Mouse (Mus musculus) c-Kit-positive CD71-negative TER-119-negative erythroid progenitor cells, embryonic 14.5 days (primary cell): Measurements from ENCODE around the gene 3110018I06Rik.

ENCODE experiments used
- DNase-seq: peaks from one replicate; pipeline ENCODE4 v3.0.0-alpha.2; 2013; ENCODE audit warnings: low read depth

The 3110018I06Rik gene

DNA sequence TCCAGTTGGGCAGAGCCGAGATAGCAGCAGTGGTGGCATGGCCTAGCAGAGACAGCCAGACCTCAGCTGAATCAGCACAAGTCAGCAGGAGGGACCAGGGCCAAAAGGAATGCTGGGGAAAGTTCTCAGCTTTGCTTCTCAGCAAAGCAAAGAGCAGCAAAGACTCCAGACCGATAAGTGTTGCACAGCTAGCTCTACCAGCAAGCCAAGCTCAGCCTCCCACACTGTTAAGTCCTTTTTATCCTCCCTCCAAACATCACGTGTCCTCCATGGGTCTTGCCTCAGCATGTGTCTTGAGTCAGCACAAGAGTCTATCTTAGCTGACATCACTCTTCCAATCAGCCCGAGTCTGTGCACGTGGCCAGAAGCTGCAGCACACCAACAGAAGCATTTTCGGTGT lies at the start of gene 3110018I06Rik:
3110018I06Rik (plus strand) TSS at position 262 of the 400 bp plus-strand sequence.
- no peak for DNase-seq

DNA sequence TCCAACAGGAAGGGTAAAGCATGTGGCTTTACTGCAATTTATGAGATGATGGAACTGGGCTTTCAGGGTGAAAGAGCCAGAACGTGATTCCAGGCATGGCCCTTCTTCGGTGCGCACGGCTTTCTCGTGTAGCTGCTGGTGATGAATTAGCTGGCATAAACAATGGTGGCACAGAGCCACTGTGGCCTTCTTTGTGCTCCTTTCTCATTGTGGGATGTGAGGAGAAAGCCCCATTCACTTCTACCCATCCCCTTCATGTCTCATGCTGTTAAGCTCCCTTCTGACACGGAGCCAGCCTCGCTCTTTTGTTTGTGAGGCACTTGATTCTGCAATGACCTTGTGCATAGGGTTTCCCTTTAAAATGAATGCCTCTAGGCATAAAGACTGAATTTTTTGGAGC lies 43.8 kb upstream of the 3110018I06Rik start:
- DNase-seq = no peak

DNA sequence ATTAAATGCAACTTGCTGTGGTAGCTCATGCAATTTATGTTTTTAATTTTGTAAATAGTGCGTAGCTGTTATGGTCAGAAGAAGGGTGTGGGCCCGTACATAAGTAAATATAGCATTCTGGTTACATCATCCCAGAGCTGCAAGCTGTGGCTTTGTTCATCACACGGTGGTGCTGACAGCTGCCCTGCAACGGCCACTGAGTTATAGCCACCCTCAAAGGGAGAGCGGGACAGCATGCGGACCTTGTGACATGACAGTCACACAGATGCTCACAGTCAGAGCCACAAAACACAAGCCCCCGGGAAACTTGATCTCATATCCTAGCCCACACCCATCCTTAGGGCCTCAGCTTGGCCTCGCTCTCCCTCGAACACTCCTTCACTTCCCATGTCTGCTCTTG lies 30.6 kb upstream of the 3110018I06Rik start:
- no peak for DNase-seq

DNA sequence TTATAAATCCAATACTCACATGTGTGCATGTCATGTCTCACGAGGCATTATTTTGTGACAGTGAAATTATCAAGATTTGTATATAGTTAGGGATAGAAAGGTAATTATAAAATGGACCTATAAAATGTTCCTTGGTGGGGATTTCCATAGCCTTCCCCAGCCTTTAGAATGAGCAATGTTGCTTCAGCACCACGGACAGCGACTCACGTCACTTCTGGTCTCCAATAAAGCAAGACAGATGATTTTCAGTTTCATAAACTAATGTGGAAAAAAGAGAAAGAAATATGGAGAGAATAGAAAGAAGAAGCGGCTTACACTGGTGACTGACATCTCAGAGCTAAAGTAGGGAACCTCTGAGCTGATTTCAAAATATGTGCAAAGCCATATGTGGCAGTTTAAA lies 23.7 kb upstream of the 3110018I06Rik start:
- peak; percentile 24 for DNase-seq

DNA sequence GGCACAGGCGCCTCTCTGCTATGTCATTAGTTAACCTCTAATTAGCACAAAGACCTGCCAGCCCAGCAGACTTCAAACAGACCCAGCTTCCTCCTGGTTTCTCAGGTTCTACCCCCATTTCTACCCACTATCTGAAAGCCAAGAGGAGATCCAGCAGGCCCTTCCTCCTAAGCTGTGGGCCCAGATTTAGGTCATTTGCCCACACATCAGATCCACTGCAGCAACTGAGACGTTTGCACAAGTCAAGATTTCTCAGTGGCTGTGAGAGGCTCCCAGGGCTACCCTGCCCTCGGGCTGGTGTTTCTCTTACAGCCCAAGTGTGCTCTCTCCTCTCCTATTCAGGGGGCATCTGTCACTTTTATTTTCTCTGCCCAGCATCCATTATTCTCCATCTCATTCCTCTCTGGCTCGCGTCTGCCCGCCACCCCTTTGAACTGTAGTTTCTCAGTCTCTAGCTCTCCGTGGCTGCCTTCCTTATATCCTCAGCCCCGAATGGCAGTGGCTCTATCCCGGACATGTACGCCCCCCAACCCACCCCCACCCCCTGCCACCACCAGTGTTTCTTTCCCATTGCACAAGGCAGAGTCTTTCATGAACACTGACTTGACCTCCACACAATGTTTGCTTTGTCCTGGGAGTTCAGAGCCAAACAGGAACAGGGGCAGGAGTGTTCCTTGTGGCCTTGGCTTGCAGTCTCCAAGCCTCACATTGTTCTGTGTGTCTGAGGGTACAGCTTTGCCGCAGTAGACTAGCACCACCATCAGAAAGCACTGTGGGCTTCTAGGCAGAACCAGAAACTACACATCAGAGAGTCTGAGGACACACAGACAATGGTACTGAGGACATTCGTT lies 11.8 kb upstream of the 3110018I06Rik start:
- DNase-seq = no peak

DNA sequence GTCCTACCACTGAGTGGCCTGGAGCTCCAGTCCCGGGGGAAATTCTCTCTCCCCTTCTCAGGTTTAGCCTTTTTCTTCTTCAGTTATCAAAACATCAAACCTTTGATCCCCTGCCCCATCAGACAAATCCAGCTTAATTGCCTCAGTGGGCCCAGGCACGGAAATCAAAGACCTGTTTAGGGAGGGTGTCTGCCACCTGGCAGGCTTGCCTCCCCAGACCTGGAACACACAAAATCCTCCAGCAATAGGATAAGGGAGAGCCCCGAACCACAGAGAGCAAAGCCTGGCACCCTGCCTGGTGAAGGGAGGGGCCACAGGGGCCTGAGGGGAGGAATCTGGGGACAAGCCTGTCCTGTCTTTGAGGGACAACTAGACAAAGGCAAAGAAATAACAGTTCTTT lies 9.1 kb upstream of the 3110018I06Rik start:
- DNase-seq = no peak

DNA sequence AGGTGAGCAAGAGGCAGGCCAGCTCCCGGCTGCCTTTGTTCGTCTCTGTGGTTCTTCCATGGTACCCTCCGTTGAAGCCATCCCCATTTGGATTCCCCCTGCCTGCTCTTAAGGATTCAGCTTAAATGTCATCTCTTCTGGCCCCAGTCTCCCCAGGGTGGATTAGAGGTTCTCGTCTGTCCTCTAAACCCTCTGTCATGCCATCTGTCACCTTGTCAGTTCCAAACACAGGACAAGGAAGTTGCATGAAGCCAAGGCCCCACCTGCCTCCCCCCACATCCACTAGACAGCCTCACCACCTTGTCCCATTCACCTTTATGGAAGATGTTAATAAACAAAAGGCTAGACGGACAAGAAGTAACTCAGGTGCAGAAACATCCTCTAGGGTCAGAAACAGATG lies 5.4 kb upstream of the 3110018I06Rik start:
- no peak for DNase-seq

DNA sequence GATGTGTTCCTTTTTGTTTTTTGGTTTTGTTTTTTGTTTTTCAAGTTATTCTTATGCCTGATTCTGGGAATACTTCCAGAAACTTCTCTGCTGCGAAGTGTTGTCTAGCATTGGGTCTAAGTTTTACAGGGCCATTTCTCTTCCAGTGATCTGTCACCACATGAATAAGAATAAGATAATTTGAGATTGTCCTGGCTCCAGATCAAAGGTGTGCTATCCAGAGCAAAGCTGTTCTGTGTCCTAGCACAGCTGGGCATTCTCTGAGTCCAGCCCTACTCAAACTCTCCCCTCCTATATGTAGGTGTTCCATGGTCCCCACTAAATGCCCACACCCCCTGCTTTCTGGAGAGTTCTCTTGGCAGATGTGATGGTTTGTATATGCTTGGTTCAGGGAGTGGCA lies 2.9 kb downstream of the 3110018I06Rik start:
- no peak for DNase-seq

DNA sequence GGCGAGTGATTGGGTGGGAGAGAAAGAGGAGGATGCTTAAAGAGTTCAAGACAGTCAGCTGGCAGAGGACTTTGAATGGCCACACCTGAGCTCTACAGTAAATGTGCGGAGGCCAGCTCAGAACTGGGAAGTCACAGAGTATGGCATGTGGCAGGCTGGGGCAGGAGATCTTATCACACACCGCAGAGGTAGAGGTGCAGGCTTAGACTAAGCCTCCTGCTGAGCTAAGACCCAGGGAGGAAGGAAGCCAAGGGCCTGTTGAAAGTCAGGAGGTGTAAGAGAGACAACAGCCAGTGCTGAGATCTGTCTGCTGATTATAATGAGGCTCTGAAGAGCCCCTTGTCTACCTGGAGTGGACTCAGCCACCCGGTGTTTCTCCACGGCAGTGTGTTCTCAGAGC lies 8.5 kb downstream of the 3110018I06Rik start:
- DNase-seq = no peak

DNA sequence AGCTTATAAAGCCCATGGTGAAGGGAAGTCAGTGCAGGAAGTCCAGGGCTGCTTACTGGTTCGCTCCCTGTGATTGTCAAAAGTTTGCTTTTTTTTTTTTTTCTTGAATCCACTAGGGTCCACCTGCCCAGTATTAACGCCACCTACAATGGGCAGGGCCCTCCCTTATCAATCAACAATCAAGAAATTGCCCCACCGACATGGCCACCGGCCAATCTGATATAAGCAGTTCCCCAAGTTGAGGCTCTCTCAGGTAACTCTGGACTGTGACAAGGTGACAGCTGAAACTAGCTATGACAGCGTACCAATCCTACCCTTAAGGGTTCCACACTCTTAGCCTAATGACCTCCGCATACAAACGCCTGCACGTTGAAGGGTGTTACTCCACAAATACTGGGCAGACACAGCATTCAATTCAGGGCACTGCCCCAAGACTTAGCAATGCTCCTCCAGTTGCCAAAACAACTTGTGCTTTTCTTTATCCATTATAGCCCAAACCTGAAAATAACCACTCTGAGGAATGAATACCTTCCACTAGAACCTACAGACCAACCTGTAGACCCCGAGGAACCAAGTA lies 21.3 kb downstream of the 3110018I06Rik start:
- DNase-seq = no peak

DNA sequence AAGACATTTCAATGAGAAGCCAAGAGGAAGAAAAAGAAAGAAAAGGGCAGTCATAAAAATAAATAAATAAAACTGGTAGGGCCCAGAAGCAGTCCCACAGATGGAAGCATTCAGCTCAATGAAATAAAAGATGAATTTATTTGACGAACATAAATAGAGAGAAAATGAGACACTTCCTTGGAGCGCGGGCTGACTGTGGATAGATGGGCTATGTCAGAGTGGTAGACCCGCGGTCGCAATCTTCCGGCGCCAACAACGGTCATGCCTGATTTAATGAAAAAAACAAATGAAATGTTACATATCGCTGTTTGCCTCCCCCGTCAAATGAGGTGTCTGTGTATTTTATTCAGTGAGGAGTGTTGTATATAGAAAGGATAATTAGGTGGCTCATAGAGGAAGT lies 22.7 kb downstream of the 3110018I06Rik start:
- no peak for DNase-seq

DNA sequence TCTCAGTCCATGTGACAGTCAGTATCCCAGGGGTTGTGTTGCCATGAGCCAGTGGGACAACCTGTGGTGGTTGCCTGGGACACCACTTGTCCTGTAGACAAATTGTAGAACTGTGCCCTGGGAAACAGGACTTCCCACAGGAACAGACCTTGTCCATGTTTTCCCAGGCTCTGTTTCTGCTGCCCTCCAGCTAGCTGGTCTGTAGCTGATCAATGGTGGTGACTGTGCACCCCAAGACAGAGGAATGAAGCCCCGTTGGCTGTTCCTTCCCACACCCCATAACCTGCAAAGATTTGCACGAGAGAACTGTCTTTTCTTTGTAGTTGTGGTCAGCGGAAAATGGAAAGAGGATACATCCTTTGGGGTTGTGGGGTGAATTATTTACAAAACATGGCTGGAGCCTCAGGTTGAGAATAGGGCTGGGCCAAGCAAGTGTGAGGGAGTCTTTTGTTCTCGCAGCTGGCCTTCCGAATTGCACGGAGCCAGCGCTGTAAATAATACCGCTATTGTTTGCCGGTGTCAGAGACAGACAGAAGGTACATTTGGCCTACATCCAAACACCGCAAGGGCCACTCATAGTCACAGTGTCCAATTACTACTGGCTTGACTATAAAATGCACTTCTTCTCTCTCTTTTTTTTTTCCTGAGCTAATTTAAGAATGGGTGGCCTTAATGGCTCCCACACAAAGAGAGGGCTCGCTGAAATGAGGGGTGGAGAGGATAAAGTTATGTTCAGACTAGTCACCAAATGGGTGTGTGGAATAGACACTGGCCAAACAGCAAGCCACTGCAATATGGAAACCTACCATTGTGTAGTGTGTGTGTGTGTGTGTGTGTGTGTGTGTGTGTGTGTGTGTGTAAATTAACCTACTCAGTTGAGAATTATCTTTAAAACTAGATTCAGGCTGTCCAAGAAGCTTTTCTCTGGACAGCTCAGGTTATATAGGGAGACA lies 28.1 kb downstream of the 3110018I06Rik start:
- DNase-seq = no peak

DNA sequence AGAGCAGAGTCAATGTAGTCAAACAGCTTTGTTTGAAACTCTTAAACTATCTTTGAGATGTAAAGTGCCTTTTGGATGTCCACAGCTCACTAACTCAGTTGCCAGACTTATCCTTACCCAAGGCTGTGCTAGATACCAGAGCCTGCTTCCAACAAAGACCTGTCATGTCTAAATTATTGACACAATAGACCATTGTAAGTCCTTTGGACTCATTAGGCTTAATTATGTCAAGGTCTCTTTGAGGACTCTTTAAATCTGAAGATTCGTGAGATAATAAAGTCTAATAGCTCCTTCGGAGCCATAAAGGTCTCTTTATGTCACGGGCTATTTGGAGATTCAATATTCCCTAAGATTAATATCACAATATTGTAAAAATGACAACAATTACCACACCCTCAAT lies 32.5 kb downstream of the 3110018I06Rik start:
- DNase-seq = no peak

DNA sequence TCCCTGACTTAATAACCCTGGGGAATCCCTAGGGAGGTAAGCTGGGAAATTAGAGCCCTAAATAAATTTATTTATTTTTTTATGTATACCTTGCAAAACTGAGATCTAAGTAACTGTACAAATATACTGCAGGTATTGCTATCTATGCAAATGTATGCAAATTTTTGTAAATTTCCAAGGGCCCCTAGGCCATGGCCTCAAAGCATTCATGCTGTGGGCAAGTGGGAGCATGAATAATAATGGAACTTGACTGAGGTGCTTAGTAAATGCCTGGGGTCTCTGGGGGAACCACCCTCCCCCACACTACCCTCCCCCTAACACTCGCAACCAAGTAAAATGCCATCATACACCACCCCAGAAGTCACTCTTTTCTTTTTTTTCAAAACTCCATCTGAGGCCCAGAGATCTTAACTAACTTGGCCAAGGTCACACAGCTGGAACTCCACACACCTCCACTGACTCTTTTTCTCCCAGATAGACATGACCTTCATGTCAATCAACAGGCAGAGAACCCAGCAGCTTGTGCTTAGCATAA lies 40.0 kb downstream of the 3110018I06Rik start:
- no peak for DNase-seq

DNA sequence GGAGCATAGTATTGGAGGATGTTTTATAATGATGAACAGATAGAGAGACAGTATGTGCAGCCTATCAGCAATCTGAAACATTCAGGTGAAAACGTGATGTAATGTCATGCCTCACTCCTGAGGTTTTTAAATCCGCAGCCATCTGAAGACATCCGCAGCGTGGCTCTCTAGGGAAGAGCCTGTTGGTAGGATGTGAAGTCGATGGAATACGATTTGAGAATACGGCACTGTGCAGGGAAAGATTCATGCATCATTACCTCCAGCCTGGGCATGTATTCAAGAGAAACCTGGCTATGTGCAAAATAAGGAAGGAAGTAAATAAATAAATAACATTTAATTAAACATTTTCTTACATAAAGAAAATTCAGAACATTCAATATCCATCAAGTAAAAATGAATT lies 44.4 kb downstream of the 3110018I06Rik start:
- no peak for DNase-seq
